Mouse (Mus musculus) brown adipose tissue, adult 24 weeks (tissue): ENCODE data around the gene Zfp12. TPM values are rescaled to one million over a fixed set of nuclear protein-coding genes. Genes with fewer than 3 reads are reported as not detected.
"Not testable (repeated sequence)": the region's sequence is repeated elsewhere in the genome, so short reads cannot be mapped to it uniquely, and the experiment has no call there.

Source experiments
- H3K27ac ChIP-seq: fragments of 200-500 bp; replicated peaks from 2 replicates; pipeline ENCODE4 v1.5.1; 2012; ENCODE audit warnings: low read depth, mild to moderate bottlenecking, low read length
- H3K4me1 ChIP-seq: fragments of 200-500 bp; 2 replicates; pipeline ENCODE4 v1.6.1; 2012; ENCODE audit warnings: low read length, mixed read lengths; ENCODE audit not compliant: control insufficient read depth, insufficient read depth, insufficient read length
- H3K4me3 ChIP-seq: fragments of 200-500 bp; 2 replicates; pipeline ENCODE4 v1.5.1; 2012; ENCODE audit warnings: low read depth, mild to moderate bottlenecking, low read length, moderate library complexity; ENCODE audit not compliant: insufficient read depth
- polyA plus RNA-seq: library from polyadenylated mRNA; stranded (reverse); fragments of >200 nt; gene quantifications from 2 replicates; pipeline ENCODE4 v1.2.4, GENCODE M21; 2012; ENCODE audit not compliant: missing spikeins, insufficient read depth, insufficient read length

The Zfp12 gene
- polyA plus RNA-seq = 3.3 and 4.6 TPM in 2 replicates

- peak within 1 kb of the TSS; percentile 46 for H3K27ac ChIP-seq
- H3K4me1 ChIP-seq = peaks cover 9% of the 10 kb centered on the region; the same call in 1 of the 2 replicates
- peak within 1 kb of the TSS; percentile 76 for H3K4me3 ChIP-seq
These were observed at the start of gene Zfp12 for GRCm38 (mm10) chr5:143235028-143235693. Gene Zfp12 (plus strand): TSS chr5:143235163.

DNA sequence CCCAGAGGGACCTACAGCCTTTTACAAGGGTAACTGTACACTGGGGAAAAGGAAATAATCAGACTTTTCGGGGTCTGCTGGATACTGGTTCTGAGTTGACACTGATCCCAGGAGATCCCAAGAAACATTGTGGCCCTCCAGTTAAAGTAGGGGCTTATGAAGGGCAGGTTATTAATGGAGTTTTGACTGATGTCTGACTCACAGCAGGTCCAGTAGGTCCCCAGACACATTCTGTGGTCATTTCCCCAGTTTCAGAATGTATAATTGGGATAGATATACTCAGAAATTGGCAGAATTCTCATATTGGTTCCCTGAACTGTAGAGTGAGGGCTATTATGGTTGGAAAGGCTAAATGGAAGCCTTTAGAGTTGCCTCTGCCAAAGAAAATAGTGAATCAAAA, 46.9 kb upstream of the Zfp12 start:
- H3K4me1 ChIP-seq, H3K27ac ChIP-seq, H3K4me3 ChIP-seq: not testable (repeated sequence)

GRCm38 (mm10) chr5:143192806-143193205, 42.2 kb upstream of the Zfp12 start:
- Histone ChIP-seq H3K4me3 (no peak overlapping the region), H3K4me1 (no peaks in the 10 kb centered on the region), H3K27ac (no peak overlapping the region)

- H3K4me3 ChIP-seq, H3K4me1 ChIP-seq, H3K27ac ChIP-seq: not testable (repeated sequence)
These were observed 40.2 kb upstream of the Zfp12 start for GRCm38 (mm10) chr5:143194747-143195146.

GRCm38 (mm10) chr5:143195166-143195565, 39.8 kb upstream of the Zfp12 start:
- H3K27ac ChIP-seq = no peak overlapping the region
- H3K4me3 ChIP-seq = no peak overlapping the region
- no peaks in the 10 kb centered on the region for H3K4me1 ChIP-seq

GRCm38 (mm10) chr5:143196506-143196905, 38.5 kb upstream of the Zfp12 start:
- Histone ChIP-seq H3K4me3 (no peak overlapping the region), H3K4me1 (no peaks in the 10 kb centered on the region), H3K27ac (no peak overlapping the region)

- H3K4me3 ChIP-seq = no peak overlapping the region
- no peaks in the 10 kb centered on the region for H3K4me1 ChIP-seq
- no peak overlapping the region for H3K27ac ChIP-seq
These were observed 29.9 kb upstream of the Zfp12 start for GRCm38 (mm10) chr5:143205015-143205414.

GRCm38 (mm10) chr5:143213832-143214231, 21.1 kb upstream of the Zfp12 start:
- Histone ChIP-seq H3K27ac (no peak overlapping the region), H3K4me3 (no peak overlapping the region), H3K4me1 (no peaks in the 10 kb centered on the region)

DNA sequence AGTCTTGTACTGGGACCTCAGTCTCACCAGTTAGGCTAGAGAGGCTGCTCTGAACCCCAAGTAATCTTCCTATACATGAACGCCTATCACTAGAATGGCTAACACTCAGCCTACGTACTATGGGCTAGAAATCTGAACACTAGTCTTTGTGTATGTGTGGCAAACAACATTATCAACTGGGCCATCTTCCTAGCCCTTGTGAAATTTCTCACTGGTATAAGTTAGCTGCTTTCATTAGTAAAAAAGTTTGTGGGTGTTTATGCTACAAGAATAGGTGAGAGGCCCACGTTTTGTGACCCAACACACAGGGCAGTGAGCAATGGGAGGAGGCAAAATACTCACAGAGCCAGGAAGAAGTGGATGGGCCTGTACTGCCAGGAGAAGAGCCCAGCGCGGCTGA, 14.0 kb upstream of the Zfp12 start:
- Histone ChIP-seq H3K27ac (no peak overlapping the region), H3K4me3 (no peak overlapping the region), H3K4me1 (no peaks in the 10 kb centered on the region)

DNA sequence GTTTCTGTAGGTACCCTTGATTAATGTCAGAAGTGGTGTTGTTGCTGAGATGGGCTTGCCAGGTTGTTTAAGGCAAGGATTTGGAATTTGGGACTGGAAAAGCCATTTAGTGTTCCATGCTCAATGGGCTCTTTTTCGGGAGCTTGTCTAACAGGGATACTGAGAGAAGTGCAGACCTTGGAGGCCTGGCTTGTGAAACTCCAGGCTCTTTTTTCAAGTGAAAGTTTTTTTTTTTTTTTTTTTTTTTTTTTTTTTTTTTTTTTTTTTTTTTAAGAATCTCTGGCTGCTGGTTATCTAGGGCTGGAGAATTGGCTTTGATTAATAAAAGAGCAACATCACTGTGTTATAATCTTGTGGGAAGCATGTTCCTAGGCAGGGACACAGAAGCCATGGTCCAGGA, 12.7 kb upstream of the Zfp12 start:
- H3K27ac ChIP-seq = no peak overlapping the region
- H3K4me1 ChIP-seq = no peaks in the 10 kb centered on the region
- H3K4me3 ChIP-seq = no peak overlapping the region

DNA sequence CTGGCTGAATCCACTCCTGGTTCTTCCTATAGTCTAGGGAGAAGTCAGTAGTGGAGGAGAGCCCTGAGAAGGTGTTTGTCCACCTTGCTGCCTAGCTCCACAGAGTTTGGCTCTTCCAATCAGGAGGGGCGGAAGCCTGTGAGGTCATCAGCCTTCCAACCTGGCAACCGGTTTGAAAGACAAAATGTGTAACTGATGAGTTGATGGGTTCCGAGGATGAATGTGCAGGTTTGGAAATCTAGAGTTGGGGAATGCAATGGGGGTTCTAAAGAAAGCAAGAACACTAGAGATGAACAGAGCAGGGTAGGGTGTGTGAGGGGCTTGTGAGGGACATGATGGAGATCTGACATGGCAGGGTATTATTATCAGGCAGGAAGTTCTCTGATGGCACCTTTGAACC, 8.2 kb upstream of the Zfp12 start, which contains the start of gene Spdye4a:
TSS of gene Spdye4a (minus strand) at position 101 of the 400 bp plus-strand sequence.
- H3K4me3 ChIP-seq = no peak within 1 kb of the TSS
- H3K4me1 ChIP-seq = no peaks in the 10 kb centered on the region
- H3K27ac ChIP-seq = no peak within 1 kb of the TSS

- peak overlapping the region; percentile 76 for H3K4me3 ChIP-seq
- peaks cover 9% of the 10 kb centered on the region; the same call in 1 of the 2 replicates for H3K4me1 ChIP-seq
- no peak overlapping the region for H3K27ac ChIP-seq
These were observed 1.1 kb downstream of the Zfp12 start for GRCm38 (mm10) chr5:143236036-143236435.

DNA sequence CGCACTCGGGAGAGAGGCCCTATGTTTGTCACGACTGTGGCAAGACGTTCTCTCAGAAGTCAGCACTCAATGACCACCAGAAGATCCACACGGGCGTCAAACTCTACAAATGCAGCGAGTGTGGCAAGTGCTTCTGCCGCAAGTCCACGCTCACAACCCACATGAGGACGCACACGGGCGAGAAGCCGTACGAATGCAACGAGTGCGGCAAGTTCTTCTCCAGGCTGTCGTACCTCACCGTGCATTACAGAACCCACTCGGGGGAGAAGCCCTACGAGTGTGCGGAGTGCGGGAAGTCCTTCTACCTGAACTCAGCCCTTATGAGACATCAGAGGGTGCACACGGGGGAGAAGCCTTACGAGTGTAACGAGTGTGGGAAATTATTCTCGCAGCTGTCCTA, 10.0 kb downstream of the Zfp12 start:
- H3K27ac ChIP-seq = no peak overlapping the region
- H3K4me3 ChIP-seq = no peak overlapping the region

DNA sequence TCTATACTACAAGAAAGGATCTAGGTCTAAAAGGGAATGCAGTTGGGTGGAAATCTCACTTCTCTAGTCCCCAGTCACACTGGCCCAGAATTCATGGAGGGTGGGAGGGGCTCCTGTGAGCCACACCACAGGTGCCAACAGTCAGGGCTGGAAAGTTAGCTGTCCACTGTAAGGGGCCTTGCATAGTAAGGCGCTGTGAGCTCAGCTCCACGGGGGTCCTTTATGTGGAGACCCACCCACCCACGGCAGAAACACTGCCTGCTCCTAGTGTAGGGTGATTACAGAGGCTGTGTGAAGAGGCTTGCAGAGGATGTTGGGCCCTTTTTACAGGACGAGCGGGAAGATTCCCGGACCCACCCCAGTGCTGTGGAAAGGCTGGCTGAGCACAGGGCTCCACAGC, 17.1 kb downstream of the Zfp12 start:
- Histone ChIP-seq H3K4me3 (no peak overlapping the region), H3K4me1 (no peaks in the 10 kb centered on the region), H3K27ac (no peak overlapping the region)

More for the DNA sequence above, 10.0 kb downstream of the Zfp12 start:
- no peaks in the 10 kb centered on the region for H3K4me1 ChIP-seq

- Histone ChIP-seq H3K4me3 (no peak overlapping the region), H3K27ac (no peak overlapping the region), H3K4me1 (no peaks in the 10 kb centered on the region)
These were observed 17.8 kb downstream of the Zfp12 start for GRCm38 (mm10) chr5:143252791-143253185.

DNA sequence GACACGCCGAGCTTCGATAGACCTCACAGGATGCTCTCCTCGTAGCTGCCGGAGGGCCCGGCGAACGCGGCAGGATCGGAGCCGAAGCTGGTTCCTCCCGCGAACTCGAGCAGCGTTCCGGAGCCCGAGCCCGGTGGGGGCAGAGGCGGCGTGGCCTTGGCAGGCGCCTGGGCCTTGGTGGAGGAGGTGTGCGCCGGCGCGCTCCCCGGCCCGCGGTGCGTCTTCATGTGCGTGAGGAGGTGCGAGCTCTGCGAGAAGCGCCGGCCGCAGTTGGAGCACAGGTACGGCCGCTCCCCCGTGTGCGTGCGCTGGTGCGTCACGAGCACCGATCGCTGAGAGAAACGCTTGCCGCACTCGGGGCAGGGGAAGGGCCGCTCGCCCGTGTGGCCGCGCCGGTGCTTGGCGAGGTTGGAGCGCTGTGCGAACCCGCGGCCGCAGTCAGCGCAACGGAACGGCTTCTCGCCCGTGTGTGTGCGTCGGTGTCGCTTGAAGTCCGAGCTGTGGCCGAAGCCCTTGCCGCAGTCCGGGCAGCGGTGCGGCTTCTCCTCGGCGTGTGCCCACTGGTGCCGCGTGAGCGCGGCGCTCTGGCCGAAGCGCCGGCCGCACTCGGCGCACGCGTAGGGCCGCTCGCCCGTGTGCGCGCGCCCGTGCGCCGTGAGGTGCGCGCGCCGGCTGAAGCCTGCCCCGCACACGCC, 18.4 kb downstream of the Zfp12 start:
- Histone ChIP-seq H3K4me3 (peak overlapping the region; percentile 14), H3K4me1 (no peaks in the 10 kb centered on the region), H3K27ac (no peak overlapping the region)
